In the genomic region with DNA sequence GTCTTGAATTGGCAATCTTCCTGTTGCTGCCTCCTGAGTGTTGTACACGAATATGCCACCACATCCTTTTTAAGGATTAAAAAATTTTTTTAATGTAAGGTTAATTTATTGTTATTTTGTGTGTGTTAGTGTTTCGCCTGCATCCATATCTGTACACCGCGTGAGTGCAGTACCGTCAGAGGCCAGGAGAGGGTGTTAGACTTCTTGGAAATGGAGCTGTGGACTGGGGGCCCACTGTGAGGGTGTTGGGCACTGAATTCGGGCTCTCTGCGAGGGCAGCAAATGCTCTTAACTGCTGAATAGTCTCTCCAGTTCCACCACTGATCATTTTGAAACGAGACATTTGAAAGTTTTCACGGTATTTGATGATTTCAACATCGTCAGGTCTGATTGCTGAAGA, we compare ENCODE assay signal across 31 mouse cellular contexts. TPM values are rescaled to one million over a fixed set of nuclear protein-coding genes. Genes with fewer than 3 reads are reported as not detected.
DNase-seq lines count a peak whose midpoint lies in the region; ATAC-seq and TF ChIP-seq lines count a peak whose summit lies in the region.
"Had no signal": no experiment of that assay in that cellular context is flagged by ENCODE, and none has a peak within 500 bp of the region (broad histone marks: within the 10 kb centered on the region; RNA-seq: fewer than 3 reads in every experiment).

No protein-coding gene starts in this region.

- H3K9ac ChIP-seq in ES-Bruce4 (ENCODE audit: low read depth, poor library complexity, severe bottlenecking) = no peak overlapping the region
- no peak overlapping the region for H3K9ac ChIP-seq in stomach, postnatal 0 days (ENCODE audit: low read length)
- H3K9ac ChIP-seq: embryonic facial prominence, embryonic 12.5 days; liver, embryonic 13.5 days; neural tube, embryonic 15.5 days; stomach, embryonic 15.5 days had no signal

- no peaks in the 10 kb centered on the region for H3K36me3 ChIP-seq in ES-Bruce4 (ENCODE audit: control insufficient read depth, insufficient read depth, low read length, poor library complexity, severe bottlenecking)
- no peaks in the 10 kb centered on the region for H3K36me3 ChIP-seq in stomach, postnatal 0 days (ENCODE audit: control insufficient read depth, insufficient read depth, low read length)
- H3K36me3 ChIP-seq: embryonic facial prominence, embryonic 12.5 days; liver, embryonic 13.5 days; neural tube, embryonic 15.5 days; stomach, embryonic 15.5 days had no signal

- H3K27me3 ChIP-seq in ES-Bruce4 (ENCODE audit: control insufficient read depth, insufficient read depth, low read length, poor library complexity, severe bottlenecking) = no peaks in the 10 kb centered on the region; the same call in 1 of the 2 replicates
- no peaks in the 10 kb centered on the region for H3K27me3 ChIP-seq in stomach, postnatal 0 days (ENCODE audit: control insufficient read depth, insufficient read depth, low read length)
- H3K27me3 ChIP-seq: embryonic facial prominence, embryonic 12.5 days; liver, embryonic 13.5 days; neural tube, embryonic 15.5 days; stomach, embryonic 15.5 days had no signal

- peak; percentile 10; the same call in 1 of the 2 replicates for TF ChIP-seq CTCF in gastrocnemius, adult 2 months (IDR thresholded peaks at IDR 0.05)
- peak; percentile 16 for TF ChIP-seq CTCF in left cerebral cortex, adult 2 months (IDR thresholded peaks at IDR 0.05)
- peak; percentile 66 for TF ChIP-seq CTCF in ES-Bruce4 (IDR thresholded peaks at IDR 0.05; ENCODE audit: low read depth, low read length)
- TF ChIP-seq CTCF in stomach, postnatal 0 days (IDR thresholded peaks at IDR 0.05; ENCODE audit: low read depth) = peak; percentile 27; the same call in 1 of the 2 replicates

- intact Hi-C loops in gastrocnemius, adult 2 months (cut with DNase I) = no loop called here
- intact Hi-C loops in left cerebral cortex, adult 2 months (cut with DNase I) = no loop called here
- intact Hi-C loops in left cerebral cortex, postnatal 36 days (cut with DNase I) = no loop called here

- no peak for TF ChIP-seq POLR2A in ES-Bruce4 (IDR thresholded peaks at IDR 0.05; ENCODE audit: insufficient read depth, low read length)

- 93% methylated on average over 10 of the region's 10 CpGs for WGBS in stomach, postnatal 0 days

- H3K4me3 ChIP-seq in gastrocnemius, adult 2 months = no peak overlapping the region
- no peak overlapping the region for H3K4me3 ChIP-seq in left cerebral cortex, adult 2 months
- no peak overlapping the region for H3K4me3 ChIP-seq in ES-Bruce4 (ENCODE audit: low read depth, low read length)
- no peak overlapping the region for H3K4me3 ChIP-seq in stomach, postnatal 0 days (ENCODE audit: low read depth, low read length)
- H3K4me3 ChIP-seq: embryonic facial prominence, embryonic 12.5 days; erythroblast, embryonic 14.5 days; liver, embryonic 13.5 days; neural tube, embryonic 15.5 days; stomach, embryonic 15.5 days had no signal

- H3K4me1 ChIP-seq in ES-Bruce4 (ENCODE audit: control insufficient read depth, insufficient read depth, low read length) = no peaks in the 10 kb centered on the region
- no peaks in the 10 kb centered on the region for H3K4me1 ChIP-seq in stomach, postnatal 0 days (replicated peaks; ENCODE audit: control insufficient read depth, insufficient read depth)
- H3K4me1 ChIP-seq: embryonic facial prominence, embryonic 12.5 days; liver, embryonic 13.5 days; neural tube, embryonic 15.5 days; stomach, embryonic 15.5 days had no signal

- H3K4me2 ChIP-seq in stomach, postnatal 0 days (replicated peaks; ENCODE audit: low read depth) = no peak overlapping the region
- H3K4me2 ChIP-seq: embryonic facial prominence, embryonic 12.5 days; liver, embryonic 13.5 days; neural tube, embryonic 15.5 days; stomach, embryonic 15.5 days had no signal

- H3K27ac ChIP-seq in gastrocnemius, adult 2 months = no peak overlapping the region
- H3K27ac ChIP-seq in left cerebral cortex, adult 2 months = no peak overlapping the region
- no peak overlapping the region for H3K27ac ChIP-seq in ES-Bruce4 (ENCODE audit: insufficient read depth, low read length)
- H3K27ac ChIP-seq in stomach, postnatal 0 days (replicated peaks) = no peak overlapping the region
- H3K27ac ChIP-seq: embryonic facial prominence, embryonic 12.5 days; liver, embryonic 13.5 days; neural tube, embryonic 15.5 days; stomach, embryonic 15.5 days had no signal

- peaks cover 3% of the 10 kb centered on the region; the same call in 1 of the 2 replicates for H3K9me3 ChIP-seq in ES-Bruce4 (replicated peaks; ENCODE audit: control insufficient read depth, insufficient read depth, low read length, poor library complexity, severe bottlenecking)
- no peaks in the 10 kb centered on the region for H3K9me3 ChIP-seq in stomach, postnatal 0 days (ENCODE audit: control insufficient read depth, low read length)
- H3K9me3 ChIP-seq: embryonic facial prominence, embryonic 12.5 days; liver, embryonic 13.5 days; neural tube, embryonic 15.5 days; stomach, embryonic 15.5 days had no signal

- DNase-seq in gastrocnemius, adult 2 months = no peak
- no peak for DNase-seq in gastrocnemius, postnatal 10 days
- DNase-seq in left cerebral cortex, adult 2 months (ENCODE audit: extremely low spot score in 1 of 2, low spot score in 2 of 2) = no peak
- DNase-seq in left cerebral cortex, postnatal 36 days (ENCODE audit: low spot score in 2 of 2) = no peak
- no peak for DNase-seq in stomach, postnatal 0 days (ENCODE audit: low spot score)
- DNase-seq in retina, postnatal 1 day = no peak
- no peak for DNase-seq in thymus, adult 18-20 months
- DNase-seq: adrenal gland, postnatal 10 days; cerebellum, adult 9-10 months; heart, postnatal 4 days; kidney, adult 18-20 months; kidney, postnatal 14 days; liver, embryonic 13.5 days; midbrain, embryonic 14.5 days; right cerebral cortex, postnatal 14 days had no signal

- ATAC-seq in stomach, postnatal 0 days (ENCODE audit: low FRiP score, low TSS enrichment) = no peak
- ATAC-seq: activated CD4-positive, CD25-positive, alpha-beta regulatory T cell, adult 4 months; forebrain, embryonic 16.5 days; hindbrain, embryonic 16.5 days; lung, postnatal 0 days had no signal

- TF ChIP-seq EP300 in ES-Bruce4 (IDR thresholded peaks at IDR 0.05; ENCODE audit: insufficient read depth, low read depth, low read length) = no peak
- no peak for TF ChIP-seq EP300 in stomach, postnatal 0 days (optimal IDR thresholded peaks at IDR 0.05)

RNA-seq across cellular contexts. Expression of a gene that starts 45.9 kb away (rescaled TPM):
- not detected for total RNA-seq in gastrocnemius, adult 2 months (2021)
- total RNA-seq in gastrocnemius, postnatal 10 days (2021) = not detected
- not detected for total RNA-seq in left cerebral cortex, adult 2 months (2021)
- total RNA-seq in left cerebral cortex, postnatal 36 days (2021) = not detected
- not detected in 2 replicates for polyA plus RNA-seq in ES-Bruce4 (2011; ENCODE audit: insufficient read depth, insufficient read length, low read depth, missing spikeins)
- not detected in 2 replicates for polyA plus RNA-seq in stomach, postnatal 0 days (2015; fragmentation: Nextera tagmentation; extraction: Ambion mirVana)
- total RNA-seq: adrenal gland, postnatal 10 days; gastrocnemius, adult 18-20 months; granulocyte monocyte progenitor cell, adult 5-6 weeks; heart, postnatal 4 days; left cerebral cortex, adult 8-10 months; megakaryocyte progenitor cell, adult 5-6 weeks had no signal
- polyA plus RNA-seq: activated CD4-positive, CD25-positive, alpha-beta regulatory T cell, adult 4 months; embryonic facial prominence, embryonic 12.5 days; erythroblast, embryonic 14.5 days; forebrain, embryonic 16.5 days; heart, embryonic 14.5 days; hindbrain, embryonic 16.5 days; limb, embryonic 11.5 days; liver, embryonic 13.5 days; lung, postnatal 0 days; midbrain, embryonic 14.5 days; neural tube, embryonic 15.5 days; spleen, adult 2 months; stomach, embryonic 15.5 days had no signal

Comparison
In these comparisons a context has a peak if more than half of its experiments do, and no peak if none do; other contexts are left out.
1. CTCF ChIP-seq: peak in every context shown above with its lines; median percentile 66 in ES-Bruce4; 27 in stomach, postnatal 0 days; 16 in left cerebral cortex, adult 2 months; 10 in gastrocnemius, adult 2 months.